In the genomic region with DNA sequence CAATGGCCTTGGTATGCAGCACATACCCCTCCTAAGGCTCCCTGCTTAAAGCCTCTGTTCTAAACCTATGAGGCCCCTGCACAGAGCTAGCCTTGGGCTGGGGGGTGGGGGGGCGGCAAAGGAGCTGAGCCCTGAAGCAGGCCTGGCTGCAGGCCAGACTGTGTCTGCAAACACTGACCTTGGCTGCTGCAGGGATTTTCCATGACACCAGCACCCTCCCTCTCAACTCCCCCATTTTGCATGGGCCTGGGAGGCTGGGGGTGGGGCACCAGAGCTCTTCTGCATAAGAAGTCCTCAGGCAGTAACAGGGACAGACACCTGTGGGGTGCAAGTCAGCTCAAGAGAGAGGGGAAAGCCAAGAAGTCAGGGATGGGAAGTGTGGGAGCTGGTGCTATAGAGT, we compare ENCODE assay signal across 9 mouse cellular contexts. TPM values are rescaled to one million over a fixed set of nuclear protein-coding genes. Genes with fewer than 3 reads are reported as not detected.
A peak's percentile ranks its signal among the peaks of the same experiment; 100 is the strongest.
DNase-seq lines count a peak whose midpoint lies in the region; ATAC-seq lines count a peak whose summit lies in the region.
"Had no signal": no experiment of that assay in that cellular context is flagged by ENCODE, and none has a peak within 500 bp of the region (broad histone marks: within the 10 kb centered on the region; RNA-seq: fewer than 3 reads in every experiment).

No protein-coding gene starts in this region.

- H3K4me2 ChIP-seq in hindbrain, embryonic 14.5 days (replicated peaks) = no peak overlapping the region
- no peak overlapping the region for H3K4me2 ChIP-seq in hindbrain, embryonic 11.5 days (replicated peaks; ENCODE audit: low read depth, low read length)
- H3K4me2 ChIP-seq in embryonic facial prominence, embryonic 14.5 days (ENCODE audit: low read depth, low read length) = no peak overlapping the region

- WGBS in hindbrain, embryonic 14.5 days = 37% methylated on average over 1 of the region's 1 CpGs
- WGBS in hindbrain, embryonic 11.5 days = 55% methylated on average over 1 of the region's 1 CpGs
- WGBS in embryonic facial prominence, embryonic 14.5 days = 40% methylated on average over 1 of the region's 1 CpGs

- DNase-seq in hindbrain, embryonic 14.5 days (ENCODE audit: low spot score) = peak; percentile 43
- no peak for DNase-seq in hindbrain, embryonic 11.5 days (ENCODE audit: low spot score)
- peak; percentile 72 for DNase-seq in embryonic facial prominence, embryonic 14.5 days (ENCODE audit: low spot score)
- peak; percentile 31 for DNase-seq in kidney, adult 18-20 months
- DNase-seq in lung, postnatal 25 days (ENCODE audit: low spot score) = peak; percentile 52
- no peak for DNase-seq in frontal cortex, postnatal 10 days (ENCODE audit: low spot score in 2 of 2)
- DNase-seq in left cerebral cortex, adult 8-10 months (ENCODE audit: low spot score in 2 of 2) = no peak

- H3K9me3 ChIP-seq in hindbrain, embryonic 14.5 days (ENCODE audit: control insufficient read depth, low read length) = no peaks in the 10 kb centered on the region
- H3K9me3 ChIP-seq in hindbrain, embryonic 11.5 days (ENCODE audit: control insufficient read depth, low read length) = no peaks in the 10 kb centered on the region
- no peaks in the 10 kb centered on the region for H3K9me3 ChIP-seq in embryonic facial prominence, embryonic 14.5 days (ENCODE audit: control insufficient read depth, low read length)

- no peaks in the 10 kb centered on the region for H3K4me1 ChIP-seq in hindbrain, embryonic 14.5 days (replicated peaks; ENCODE audit: control insufficient read depth, insufficient read depth, low read length)
- H3K4me1 ChIP-seq in hindbrain, embryonic 11.5 days (replicated peaks; ENCODE audit: control insufficient read depth, insufficient read depth, low read length) = no peaks in the 10 kb centered on the region
- peaks cover 6% of the 10 kb centered on the region for H3K4me1 ChIP-seq in embryonic facial prominence, embryonic 14.5 days (ENCODE audit: control insufficient read depth, insufficient read depth, low read length)

- H3K36me3 ChIP-seq in hindbrain, embryonic 14.5 days (replicated peaks; ENCODE audit: control insufficient read depth, insufficient read depth) = no peaks in the 10 kb centered on the region
- H3K36me3 ChIP-seq in hindbrain, embryonic 11.5 days (ENCODE audit: control insufficient read depth, insufficient read depth, low read length) = no peaks in the 10 kb centered on the region
- H3K36me3 ChIP-seq in embryonic facial prominence, embryonic 14.5 days (ENCODE audit: control insufficient read depth, insufficient read depth, low read length) = no peaks in the 10 kb centered on the region

- no peak overlapping the region for H3K27ac ChIP-seq in hindbrain, embryonic 14.5 days
- H3K27ac ChIP-seq in hindbrain, embryonic 11.5 days (ENCODE audit: low read depth, low read length) = no peak overlapping the region
- H3K27ac ChIP-seq in embryonic facial prominence, embryonic 14.5 days (replicated peaks; ENCODE audit: low read depth, low read length) = peak overlapping the region; percentile 33; the same call in 1 of the 2 replicates

- no peak overlapping the region for H3K4me3 ChIP-seq in hindbrain, embryonic 14.5 days (replicated peaks; ENCODE audit: low read length)
- H3K4me3 ChIP-seq in hindbrain, embryonic 11.5 days (ENCODE audit: low read depth, low read length) = no peak overlapping the region
- no peak overlapping the region for H3K4me3 ChIP-seq in embryonic facial prominence, embryonic 14.5 days (ENCODE audit: low read depth, low read length)
- H3K4me3 ChIP-seq: erythroblast, embryonic 14.5 days had no signal

- no peaks in the 10 kb centered on the region for H3K27me3 ChIP-seq in hindbrain, embryonic 14.5 days (ENCODE audit: control insufficient read depth, insufficient read depth, low read length)
- H3K27me3 ChIP-seq in hindbrain, embryonic 11.5 days (ENCODE audit: control insufficient read depth, insufficient read depth, low read length) = no peaks in the 10 kb centered on the region
- no peaks in the 10 kb centered on the region for H3K27me3 ChIP-seq in embryonic facial prominence, embryonic 14.5 days (replicated peaks; ENCODE audit: control insufficient read depth, insufficient read depth, low read length)

- H3K9ac ChIP-seq in hindbrain, embryonic 14.5 days = no peak overlapping the region
- no peak overlapping the region for H3K9ac ChIP-seq in hindbrain, embryonic 11.5 days (ENCODE audit: low read depth, low read length)
- no peak overlapping the region for H3K9ac ChIP-seq in embryonic facial prominence, embryonic 14.5 days (ENCODE audit: low read depth, low read length)

- ATAC-seq in hindbrain, embryonic 14.5 days (ENCODE audit: low FRiP score) = peak; percentile 63; the same call in 1 of the 2 replicates
- ATAC-seq in hindbrain, embryonic 11.5 days (ENCODE audit: low FRiP score) = no peak
- peak; percentile 65 for ATAC-seq in embryonic facial prominence, embryonic 14.5 days (ENCODE audit: low read depth)
- no peak for ATAC-seq in monocyte, adult 5-6 weeks (replicated peaks; ENCODE audit: insufficient number of reproducible peaks, low FRiP score, low TSS enrichment, poor library complexity, severe bottlenecking)

RNA-seq across cellular contexts. Expression of a gene that starts 26.3 kb away (rescaled TPM):
- polyA plus RNA-seq in hindbrain, embryonic 14.5 days (2014; fragmentation: Nextera tagmentation; extraction: Ambion mirVana) = 11.7 and 13.6 TPM in 2 replicates
- 0.65 and 0.66 TPM in 2 replicates for polyA plus RNA-seq in hindbrain, embryonic 11.5 days (2014; fragmentation: Nextera tagmentation; extraction: Ambion mirVana)
- polyA plus RNA-seq in embryonic facial prominence, embryonic 14.5 days (2014; fragmentation: Nextera tagmentation; extraction: Ambion mirVana) = 2.0 and 2.9 TPM in 2 replicates
- total RNA-seq in monocyte, adult 5-6 weeks (2017) = 0.10 TPM in 1 of 3 replicates, not detected in the others
- 10 to 100 TPM; 19.5 to 25.2 (median 21.7) TPM for total RNA-seq in left cerebral cortex, adult 8-10 months (2022)
- polyA plus RNA-seq: erythroblast, embryonic 14.5 days had no signal

RNA-seq across cellular contexts. Expression of a gene that starts 33.5 kb away (rescaled TPM):
- polyA plus RNA-seq in hindbrain, embryonic 14.5 days (2014; fragmentation: Nextera tagmentation; extraction: Ambion mirVana) = 33.3 and 41.0 TPM in 2 replicates
- 25.2 and 28.8 TPM in 2 replicates for polyA plus RNA-seq in hindbrain, embryonic 11.5 days (2014; fragmentation: Nextera tagmentation; extraction: Ambion mirVana)
- polyA plus RNA-seq in embryonic facial prominence, embryonic 14.5 days (2014; fragmentation: Nextera tagmentation; extraction: Ambion mirVana) = 26.5 and 33.1 TPM in 2 replicates
- total RNA-seq in monocyte, adult 5-6 weeks (2017) = 22.1 to 43.5 TPM (median 25.4 TPM) in 3 replicates
- 10 to 100 TPM; 37.6 to 43.3 (median 39.8) TPM for total RNA-seq in left cerebral cortex, adult 8-10 months (2022)

RNA-seq across cellular contexts. Expression of a gene that starts 52.4 kb away (rescaled TPM):
- polyA plus RNA-seq in hindbrain, embryonic 14.5 days (2014; fragmentation: Nextera tagmentation; extraction: Ambion mirVana) = 41.0 and 45.0 TPM in 2 replicates
- 324 and 338 TPM in 2 replicates for polyA plus RNA-seq in hindbrain, embryonic 11.5 days (2014; fragmentation: Nextera tagmentation; extraction: Ambion mirVana)
- 209 and 251 TPM in 2 replicates for polyA plus RNA-seq in embryonic facial prominence, embryonic 14.5 days (2014; fragmentation: Nextera tagmentation; extraction: Ambion mirVana)
- 19.9 to 42.7 TPM (median 24.6 TPM) in 3 replicates for total RNA-seq in monocyte, adult 5-6 weeks (2017)
- total RNA-seq in left cerebral cortex, adult 8-10 months (2022) = 1 to 10 TPM; 3.8 to 4.9 (median 4.5) TPM

Comparison
In these comparisons a context has a peak if more than half of its experiments do, and no peak if none do; other contexts are left out.
1. ATAC-seq: peak in hindbrain, embryonic 14.5 days (single experiment) and embryonic facial prominence, embryonic 14.5 days (single experiment); none in hindbrain, embryonic 11.5 days (single experiment) and monocyte, adult 5-6 weeks (single experiment).
2. DNase-seq: peak in hindbrain, embryonic 14.5 days (single experiment), embryonic facial prominence, embryonic 14.5 days (single experiment), kidney, adult 18-20 months (single experiment) and lung, postnatal 25 days (single experiment); none in hindbrain, embryonic 11.5 days (single experiment), frontal cortex, postnatal 10 days (0 of 2) and left cerebral cortex, adult 8-10 months (0 of 2).